Comparison of ENCODE assay signal across 1 mouse cellular context in genomic region chr11:78171328-78171727, GRCm38 (mm10).
TF ChIP-seq lines count a peak whose summit lies in the region.

No protein-coding gene starts in this region.

TF ChIP-seq in CH12.LX, 34 proteins besides CTCF, POLR2A, EP300 and RAD21 (continued from another document):
- TF ChIP-seq MYC (IDR thresholded peaks at IDR 0.05; ENCODE audit: low read depth, low read length) (0 out of 2 replicates have a peak, but pooled peaks have one; percentile 30), MAZ (IDR thresholded peaks at IDR 0.05; ENCODE audit: low read depth, low read length) (no peak), KAT2A (IDR thresholded peaks at IDR 0.05; ENCODE audit: insufficient replicate concordance, low read length) (no peak), CHD2 (IDR thresholded peaks at IDR 0.05; ENCODE audit: low read length) (no peak), MXI1 (IDR thresholded peaks at IDR 0.05; ENCODE audit: low read depth, low read length) (no peak), E2F4 (IDR thresholded peaks at IDR 0.05; ENCODE audit: insufficient replicate concordance, low read depth, low read length) (no peak), ZKSCAN1 (IDR thresholded peaks at IDR 0.05; ENCODE audit: borderline replicate concordance, low read depth, low read length) (no peak), JUN (IDR thresholded peaks at IDR 0.05; ENCODE audit: insufficient read depth, low read depth, low read length) (no peak), NELFE (IDR thresholded peaks at IDR 0.05; ENCODE audit: low read depth, low read length) (no peak), SMC3 (IDR thresholded peaks at IDR 0.05; ENCODE audit: low read depth, low read length) (peak; percentile 55), CHD1 (IDR thresholded peaks at IDR 0.05; ENCODE audit: low read depth, low read length) (no peak), USF1 (IDR thresholded peaks at IDR 0.05; ENCODE audit: low read depth, low read length) (no peak), HCFC1 (IDR thresholded peaks at IDR 0.05; ENCODE audit: low read depth, low read length) (no peak)
TF ChIP-seq in CH12.LX: peak in this region for 3.
